Mouse (Mus musculus): ENCODE measurements around the gene Sh3tc1.

DNA sequence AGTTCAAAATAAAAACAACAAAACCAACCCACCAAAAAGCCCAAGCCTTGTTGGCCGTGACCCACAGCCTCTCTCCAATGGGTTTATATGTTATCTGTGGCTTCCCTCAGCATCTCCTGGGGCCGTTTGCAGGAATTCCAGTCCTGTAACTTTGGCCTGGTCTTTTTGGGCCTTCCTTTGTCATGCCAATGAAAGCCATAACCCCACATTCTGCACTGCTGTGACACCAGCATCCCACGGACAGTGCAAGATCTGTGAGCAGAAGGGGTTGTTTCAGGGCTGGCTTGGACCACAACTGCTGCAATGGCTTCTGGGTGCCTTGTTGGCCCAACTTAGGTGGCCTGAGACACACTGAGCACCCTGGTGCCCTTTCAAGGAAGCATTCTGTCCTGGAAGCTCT, 28.7 kb upstream of the Sh3tc1 start:
- no peak for TF ChIP-seq CTCF (IDR thresholded peaks at IDR 0.05; ENCODE audit: borderline replicate concordance, control insufficient read depth, extremely low read depth, insufficient read depth, low read length, poor library complexity)
- TF ChIP-seq POLR2A (IDR thresholded peaks at IDR 0.05; ENCODE audit: control insufficient read depth, extremely low read depth, insufficient read depth, low read length, poor library complexity): no peak
